Mouse (Mus musculus): Measurements from ENCODE around the gene Szt2. TPM values are rescaled to one million over a fixed set of nuclear protein-coding genes. Genes with fewer than 3 reads are reported as not detected.

Gene Szt2
- total RNA-seq, 2 experiments from 2014 or later, result 4.0 to 13.7 TPM

Other genes starting within 250 kb of the Szt2 start
- gene Kdm4a, start 229.2 kb downstream of the Szt2 start, total RNA-seq (2015), result 9.1 and 9.6 TPM in 2 replicates
- gene Kdm4a, start 229.2 kb downstream of the Szt2 start, total RNA-seq (2017), result 20.2 and 27.5 TPM in 2 replicates
- 0.07 TPM in 1 of 2 replicates, not detected in the other for gene Ptprf, start 117.9 kb downstream of the Szt2 start, total RNA-seq (2015)
- 0.24 TPM in 1 of 2 replicates, not detected in the other for gene Ptprf, start 117.9 kb downstream of the Szt2 start, total RNA-seq (2017)
- 66.5 and 94.1 TPM in 2 replicates for gene Med8, start 64 bp upstream of the Szt2 start, total RNA-seq (2015)
- gene Med8, start 64 bp upstream of the Szt2 start, total RNA-seq (2017), result 90.5 and 104 TPM in 2 replicates
- 73.6 and 93.7 TPM in 2 replicates for gene Elovl1, start 18.8 kb upstream of the Szt2 start, total RNA-seq (2015)
- gene Elovl1, start 18.8 kb upstream of the Szt2 start, total RNA-seq (2017), result 58.7 and 64.1 TPM in 2 replicates
- gene Cdc20, start 28.1 kb upstream of the Szt2 start, total RNA-seq (2015), result 42.5 and 50.4 TPM in 2 replicates
- 87.4 and 89.5 TPM in 2 replicates for gene Cdc20, start 28.1 kb upstream of the Szt2 start, total RNA-seq (2017)
- 1.1 and 9.0 TPM in 2 replicates for gene Mpl, start 48.2 kb upstream of the Szt2 start, total RNA-seq (2015)
- 0.12 and 0.95 TPM in 2 replicates for gene Mpl, start 48.2 kb upstream of the Szt2 start, total RNA-seq (2017)
- 4.3 and 4.4 TPM in 2 replicates for gene Tie1, start 80.8 kb upstream of the Szt2 start, total RNA-seq (2015)
- 3.5 and 4.3 TPM in 2 replicates for gene Tie1, start 80.8 kb upstream of the Szt2 start, total RNA-seq (2017)
- not detected in 2 replicates for gene 2610528J11Rik, start 117.7 kb upstream of the Szt2 start, total RNA-seq (2015)
- not detected in 2 replicates for gene 2610528J11Rik, start 117.7 kb upstream of the Szt2 start, total RNA-seq (2017)
- 0.25 and 0.71 TPM in 2 replicates for gene Tmem125, start 134.8 kb upstream of the Szt2 start, total RNA-seq (2015)
- gene Tmem125, start 134.8 kb upstream of the Szt2 start, total RNA-seq (2017), result 0.41 TPM in 1 of 2 replicates, not detected in the other
- gene Cfap57, start 211.5 kb upstream of the Szt2 start, total RNA-seq (2015), result 1.2 and 1.5 TPM in 2 replicates
- 3.5 and 4.3 TPM in 2 replicates for gene Cfap57, start 211.5 kb upstream of the Szt2 start, total RNA-seq (2017)
- 144 and 146 TPM in 2 replicates for gene Ebna1bp2, start 211.5 kb upstream of the Szt2 start, total RNA-seq (2015)
- 133 and 168 TPM in 2 replicates for gene Ebna1bp2, start 211.5 kb upstream of the Szt2 start, total RNA-seq (2017)
- not detected in 2 replicates for gene Olfr62, start 249.7 kb upstream of the Szt2 start, total RNA-seq (2015)
- gene Olfr62, start 249.7 kb upstream of the Szt2 start, total RNA-seq (2017), result not detected in 2 replicates

Measured in megakaryocyte progenitor cell, adult 5-6 weeks (primary cell).